Mouse (Mus musculus) cerebellum, postnatal 25 days (tissue): Measurements from ENCODE around the gene Fam168a.

Experiments
- DNase-seq, 2 experiments: peaks; one replicate each; pipeline ENCODE4 v3.0.0; 2021; ENCODE audit warnings: mixed read lengths in 2 of 2

The Fam168a gene

GRCm38 (mm10) chr7:100871355-100871754 is 164.9 kb downstream of the Fam168a start:
- no peak for DNase-seq

DNA sequence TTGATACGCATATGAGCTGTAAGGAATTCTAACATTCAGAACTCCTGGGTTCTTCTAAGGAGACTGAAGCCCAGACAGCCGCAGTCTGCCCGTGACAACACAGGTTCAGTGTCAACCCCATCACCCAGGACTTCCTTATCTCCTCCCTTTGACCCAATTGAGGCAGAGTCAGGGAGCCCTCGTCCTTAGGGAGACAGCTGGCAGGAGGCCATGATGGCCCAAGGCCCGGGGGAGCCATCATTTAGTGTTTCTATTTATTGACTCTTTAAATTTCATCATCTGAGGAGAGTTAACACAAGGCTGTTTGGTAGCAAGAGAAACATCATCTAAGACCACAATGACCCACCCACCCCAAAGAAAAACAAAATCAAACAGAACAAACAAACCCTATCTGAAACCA is 165.5 kb downstream of the Fam168a start:
- no peak for DNase-seq

DNA sequence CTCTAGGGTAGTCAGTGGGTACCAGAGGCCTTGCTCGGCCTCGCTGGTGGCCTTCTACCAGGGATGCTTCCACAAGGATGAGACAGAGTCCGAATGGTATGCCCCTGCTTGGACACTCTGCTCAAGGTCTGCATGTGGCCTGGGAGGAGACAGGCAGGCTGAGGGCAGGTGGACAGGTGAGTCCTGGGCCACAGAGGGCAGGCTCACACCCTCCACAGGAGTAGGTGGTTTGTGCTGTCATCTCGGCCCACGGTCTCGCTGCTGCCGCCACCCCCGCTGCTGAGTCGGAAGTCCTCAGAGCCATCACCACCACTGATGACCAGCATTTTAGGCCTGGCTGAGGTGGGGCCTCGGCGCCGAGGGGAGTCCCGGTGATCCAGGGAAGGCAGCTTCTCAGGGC is 166.8 kb downstream of the Fam168a start:
- no peak for DNase-seq

GRCm38 (mm10) chr7:100875822-100876221 is 169.4 kb downstream of the Fam168a start:
- no peak for DNase-seq

DNA sequence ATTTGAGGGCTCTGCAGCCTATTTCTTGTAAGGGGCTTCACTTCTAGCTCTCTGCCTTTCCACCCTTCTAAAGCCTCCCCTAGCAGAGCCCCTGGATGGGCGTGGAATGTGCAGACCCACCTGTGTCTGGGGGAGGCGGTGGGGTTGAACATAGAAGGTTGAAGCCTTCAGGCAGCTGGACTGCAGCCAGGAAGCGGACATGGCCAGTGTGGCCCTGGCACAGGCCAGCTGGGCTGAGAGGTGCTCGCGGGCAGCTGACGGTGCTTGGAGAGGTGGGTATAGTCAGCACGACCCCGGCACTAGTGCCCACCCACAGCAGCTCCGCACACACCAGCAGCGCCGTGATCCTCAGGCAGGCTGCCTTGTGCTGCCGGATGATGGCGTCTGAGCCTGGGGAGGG is 169.9 kb downstream of the Fam168a start:
- DNase-seq = peak in 1 of 2 experiments; percentile 38

DNA sequence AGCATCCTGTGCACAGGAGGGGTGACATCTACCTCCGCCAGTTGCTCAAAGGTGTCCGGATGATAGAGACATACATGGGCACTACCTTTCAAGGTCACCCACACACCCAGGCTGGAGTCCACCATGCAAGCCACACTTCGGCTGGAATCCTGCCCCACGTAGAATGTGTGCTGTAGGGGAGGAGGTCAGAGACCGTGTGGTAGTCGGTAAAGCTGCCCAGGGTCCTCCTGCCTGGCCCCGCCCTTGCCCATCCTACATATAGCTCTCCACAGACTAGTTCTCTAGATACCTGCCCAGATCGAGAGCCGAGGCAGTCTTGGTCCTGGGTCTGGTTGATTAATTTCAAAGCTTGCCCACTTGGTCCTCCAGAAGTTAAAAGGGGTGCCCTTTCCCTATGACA is 170.3 kb downstream of the Fam168a start:
- no peak for DNase-seq

GRCm38 (mm10) chr7:100879595-100879994 is 173.2 kb downstream of the Fam168a start:
- peak in 1 of 2 experiments; percentile 69 for DNase-seq

DNA sequence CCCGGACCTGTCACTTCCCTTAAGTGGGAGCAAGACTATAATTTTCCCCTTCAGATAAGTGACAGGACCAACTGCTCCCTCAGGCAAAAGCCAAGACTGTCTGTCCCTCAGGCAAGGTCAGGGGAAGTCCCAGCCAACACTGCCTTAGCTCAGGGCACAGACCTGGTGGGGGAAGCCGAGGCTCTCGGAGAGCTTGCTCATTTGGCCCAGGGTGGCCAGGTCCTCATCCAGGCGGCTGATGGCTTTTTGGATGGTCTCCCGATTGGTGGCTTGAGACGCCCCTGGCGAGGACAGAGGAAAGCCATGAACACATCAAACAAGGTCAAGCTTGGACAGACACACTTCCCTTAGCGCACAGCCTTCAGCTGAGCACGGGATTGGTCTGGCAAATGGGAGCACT is 175.1 kb downstream of the Fam168a start:
- no peak for DNase-seq

GRCm38 (mm10) chr7:100881950-100882349 is 175.5 kb downstream of the Fam168a start:
- DNase-seq = no peak

DNA sequence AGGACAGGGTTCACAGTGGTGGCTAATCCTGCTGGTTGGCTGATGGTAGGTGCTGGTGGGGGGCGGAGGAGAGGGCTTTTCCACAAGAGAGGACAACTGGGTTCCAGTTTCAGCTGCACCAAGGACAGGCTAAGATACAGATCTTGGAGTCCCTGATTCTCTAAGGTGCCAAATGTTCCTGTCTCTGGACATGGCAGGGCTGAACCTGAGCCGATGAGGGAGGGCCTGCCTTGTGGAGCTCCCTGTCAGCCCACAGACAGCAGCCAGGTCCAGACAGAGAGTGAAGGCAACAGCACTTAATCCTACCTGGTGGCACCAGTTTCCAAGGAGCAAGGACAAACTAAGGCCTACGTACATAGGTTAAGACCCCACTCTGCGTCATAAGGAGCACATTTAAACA is 178.0 kb downstream of the Fam168a start:
- no peak for DNase-seq

DNA sequence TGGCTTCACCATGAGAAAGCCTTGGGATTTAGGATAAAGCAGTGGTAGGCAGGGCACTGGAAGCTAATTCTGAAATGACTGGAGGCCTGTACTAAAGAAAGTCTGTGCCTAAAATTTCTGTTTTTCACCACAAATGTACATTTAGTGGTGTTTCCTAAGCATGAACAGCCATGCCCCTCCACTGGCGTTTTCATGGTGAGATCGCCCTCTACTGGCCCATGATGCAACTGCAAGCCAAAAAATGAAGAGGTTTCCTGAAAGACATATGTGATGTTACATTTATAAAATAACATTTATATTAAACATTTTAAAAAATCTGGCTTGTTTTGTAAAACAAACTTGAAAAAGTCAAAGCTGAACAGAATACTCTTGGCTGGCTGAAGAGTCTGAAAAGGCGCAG is 180.1 kb downstream of the Fam168a start:
- DNase-seq = peak; percentile 70 to 79
